Mouse (Mus musculus): ENCODE measurements at regions not wholly inside any gene's neighbourhood (a gene's known extent, or its start where the extent isn't known, plus 50 kb on each side); places are given as distances from the start of the nearest gene placed in this dataset.

GRCm38 (mm10) chr2:166264756-166265155 is 109.3 kb upstream of the Sulf2 start:
- no peak for DNase-seq

GRCm38 (mm10) chr2:166261799-166262198 is 106.3 kb upstream of the Sulf2 start:
- no peak for DNase-seq

- no peak for DNase-seq
Measured at GRCm38 (mm10) chr2:166261065-166261464, 105.6 kb upstream of the Sulf2 start.

GRCm38 (mm10) chr2:166258771-166259180 is 103.3 kb upstream of the Sulf2 start:
- no peak for DNase-seq

GRCm38 (mm10) chr2:166257666-166258065 is 102.2 kb upstream of the Sulf2 start:
- DNase-seq, result no peak

GRCm38 (mm10) chr2:166256193-166256592 is 100.7 kb upstream of the Sulf2 start:
- DNase-seq, result no peak

GRCm38 (mm10) chr2:166254581-166254980 is 99.1 kb upstream of the Sulf2 start:
- DNase-seq, result no peak

GRCm38 (mm10) chr2:166252107-166252506 is 96.6 kb upstream of the Sulf2 start:
- DNase-seq, result no peak

- DNase-seq, result no peak
Measured at GRCm38 (mm10) chr2:166251421-166251820, 96.0 kb upstream of the Sulf2 start.

GRCm38 (mm10) chr2:166250571-166250970 is 95.1 kb upstream of the Sulf2 start:
- DNase-seq, result no peak

GRCm38 (mm10) chr2:166249338-166249950 is 94.0 kb upstream of the Sulf2 start:
- no peak for DNase-seq

GRCm38 (mm10) chr2:166246401-166247189 is 91.1 kb upstream of the Sulf2 start:
- DNase-seq, result no peak

- DNase-seq, result no peak
Measured at GRCm38 (mm10) chr2:166245219-166245618, 89.8 kb upstream of the Sulf2 start.

GRCm38 (mm10) chr2:166242786-166243521 is 87.5 kb upstream of the Sulf2 start:
- no peak for DNase-seq

GRCm38 (mm10) chr2:166241310-166241709 is 85.8 kb upstream of the Sulf2 start:
- DNase-seq, result no peak

GRCm38 (mm10) chr2:166240056-166240455 is 84.6 kb upstream of the Sulf2 start:
- no peak for DNase-seq

GRCm38 (mm10) chr2:166237554-166238269 is 82.2 kb upstream of the Sulf2 start:
- no peak for DNase-seq

GRCm38 (mm10) chr2:166236102-166236501 is 80.6 kb upstream of the Sulf2 start:
- DNase-seq, result no peak

GRCm38 (mm10) chr2:166234579-166235212 is 79.2 kb upstream of the Sulf2 start:
- no peak for DNase-seq

- no peak for DNase-seq
Measured at GRCm38 (mm10) chr2:166233246-166233645, 77.8 kb upstream of the Sulf2 start.

- DNase-seq, result no peak
Measured at GRCm38 (mm10) chr2:166232376-166232775, 76.9 kb upstream of the Sulf2 start.

- DNase-seq, result no peak
Measured at GRCm38 (mm10) chr2:166230617-166231016, 75.2 kb upstream of the Sulf2 start.

- no peak for DNase-seq
Measured at GRCm38 (mm10) chr2:166228356-166228755, 72.9 kb upstream of the Sulf2 start.
